Mouse (Mus musculus): ENCODE measurements around the gene 1700025G04Rik. TPM values are rescaled to one million over a fixed set of nuclear protein-coding genes. Genes with fewer than 3 reads are reported as not detected.

The 1700025G04Rik gene
- polyA plus RNA-seq, 1 experiment from 2014 or later = 27.7 TPM

DNA sequence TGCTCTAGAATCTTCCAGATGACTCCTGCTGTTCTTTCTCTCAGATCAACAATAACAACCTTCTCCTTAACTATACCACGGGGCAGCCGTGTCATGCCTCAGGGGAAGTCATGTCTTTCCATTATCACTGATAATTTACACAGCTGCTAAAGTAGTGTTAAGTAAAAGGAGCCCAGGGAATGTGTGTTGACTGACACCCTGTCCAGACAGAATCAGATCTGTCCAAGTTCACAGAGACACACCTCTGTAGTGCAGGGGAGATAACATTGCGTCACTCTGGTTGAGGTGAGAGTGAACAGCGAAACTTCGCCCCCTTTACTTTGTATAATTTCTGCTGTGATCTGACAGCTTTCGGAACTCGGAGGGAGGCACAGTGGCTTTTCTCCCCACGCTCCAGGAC is 149.9 kb downstream of the 1700025G04Rik start:
- Histone ChIP-seq H3K4me3 (no peak overlapping the region), H3K36me3 (no peaks in the 10 kb centered on the region), H3K27me3 (ENCODE audit: insufficient read depth, poor library complexity, severe bottlenecking) (no peaks in the 10 kb centered on the region), H3K9me3 (no peaks in the 10 kb centered on the region), H3K27ac (peak overlapping the region; percentile 43; the same call in 1 of the 2 replicates), H3K4me1 (replicated peaks) (peaks cover 43% of the 10 kb centered on the region)
- WGBS = 56% methylated on average over 8 of the region's 8 CpGs
- no peak for DNase-seq (ENCODE audit: low spot score)

DNA sequence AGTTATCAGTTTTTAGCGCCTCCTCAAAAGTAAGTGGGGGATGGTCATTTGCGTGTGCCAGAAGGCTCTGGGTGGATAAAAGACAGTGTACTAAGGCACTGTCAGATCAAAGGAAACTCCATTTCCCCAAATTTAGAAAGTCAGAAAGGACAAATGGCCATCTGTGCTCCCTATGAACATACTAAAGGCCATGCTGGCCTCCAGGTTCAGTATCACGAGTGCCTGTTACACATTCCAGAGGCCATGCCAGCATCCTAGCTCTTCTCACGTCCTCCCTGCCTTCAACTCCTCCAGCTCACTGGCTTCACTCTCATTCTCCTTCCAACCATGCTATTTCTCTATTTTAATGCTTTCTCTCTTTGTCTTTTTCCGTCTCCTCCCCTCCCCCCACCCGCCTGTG is 150.4 kb downstream of the 1700025G04Rik start:
- no peaks in the 10 kb centered on the region for H3K27me3 ChIP-seq (ENCODE audit: insufficient read depth, poor library complexity, severe bottlenecking)
- no peaks in the 10 kb centered on the region for H3K36me3 ChIP-seq
- H3K27ac ChIP-seq = peak overlapping the region; percentile 43; the same call in 1 of the 2 replicates
- DNase-seq (ENCODE audit: low spot score) = no peak
- 53% methylated on average over 6 of the region's 6 CpGs for WGBS
- H3K4me1 ChIP-seq (replicated peaks) = peaks cover 38% of the 10 kb centered on the region
- no peaks in the 10 kb centered on the region for H3K9me3 ChIP-seq
- no peak overlapping the region for H3K4me3 ChIP-seq

DNA sequence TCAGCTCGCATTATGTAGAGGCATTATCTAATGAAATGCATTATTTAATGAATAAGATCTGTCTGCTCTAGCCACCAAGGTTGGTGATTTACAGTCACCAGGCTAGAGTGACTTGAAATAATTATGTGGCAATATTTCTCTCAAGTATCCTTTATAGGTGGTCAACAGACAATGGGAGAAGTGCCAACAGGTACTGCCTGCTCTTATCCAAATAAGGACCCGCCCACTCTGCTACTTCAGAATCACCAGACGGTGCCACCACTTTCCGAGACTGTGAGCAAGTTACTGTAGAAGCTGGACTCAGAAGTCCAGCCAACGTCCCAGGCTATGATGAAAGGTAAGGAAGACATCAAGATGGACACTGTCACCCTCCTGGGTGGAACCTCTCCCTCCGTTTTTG is 156.3 kb downstream of the 1700025G04Rik start:
- no peaks in the 10 kb centered on the region for H3K36me3 ChIP-seq
- peaks cover 14% of the 10 kb centered on the region; the same call in 1 of the 2 replicates for H3K4me1 ChIP-seq (replicated peaks)
- no peaks in the 10 kb centered on the region for H3K27me3 ChIP-seq (ENCODE audit: insufficient read depth, poor library complexity, severe bottlenecking)
- no peak for DNase-seq (ENCODE audit: low spot score)
- 92% methylated on average over 6 of the region's 6 CpGs for WGBS
- H3K27ac ChIP-seq = no peak overlapping the region
- no peaks in the 10 kb centered on the region for H3K9me3 ChIP-seq
- H3K4me3 ChIP-seq = no peak overlapping the region

DNA sequence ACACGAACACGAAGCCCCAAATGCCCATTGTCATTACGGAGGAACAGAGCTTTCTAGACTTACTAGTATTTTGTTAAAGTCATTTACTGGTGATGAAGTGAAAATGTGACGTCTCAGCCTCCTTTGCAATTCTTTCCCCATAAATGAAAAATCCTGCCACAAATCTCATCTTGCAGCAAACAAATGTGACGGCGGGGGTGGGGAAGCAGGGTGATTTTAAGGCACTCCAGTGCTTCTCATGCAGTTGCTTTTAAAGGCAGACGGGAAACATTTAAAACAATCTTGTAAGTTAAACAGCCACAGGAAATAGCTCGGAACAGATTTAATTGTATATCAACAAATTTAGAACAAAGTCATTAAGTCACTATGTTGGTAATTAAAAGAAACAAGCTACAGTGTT is 163.1 kb downstream of the 1700025G04Rik start:
- H3K27me3 ChIP-seq (ENCODE audit: insufficient read depth, poor library complexity, severe bottlenecking) = no peaks in the 10 kb centered on the region
- DNase-seq (ENCODE audit: low spot score) = no peak
- no peak overlapping the region for H3K27ac ChIP-seq
- no peak overlapping the region for H3K4me3 ChIP-seq
- no peaks in the 10 kb centered on the region for H3K9me3 ChIP-seq
- no peaks in the 10 kb centered on the region for H3K36me3 ChIP-seq
- WGBS = 89% methylated on average over 8 of the region's 8 CpGs
- peaks cover 12% of the 10 kb centered on the region; the same call in 1 of the 2 replicates for H3K4me1 ChIP-seq (replicated peaks)

GRCm38 (mm10) chr1:151926141-151926540 is 163.8 kb downstream of the 1700025G04Rik start:
- 76% methylated on average over 4 of the region's 4 CpGs for WGBS
- Histone ChIP-seq H3K4me1 (replicated peaks) (peaks cover 12% of the 10 kb centered on the region; the same call in 1 of the 2 replicates), H3K9me3 (no peaks in the 10 kb centered on the region), H3K4me3 (no peak overlapping the region), H3K27me3 (ENCODE audit: insufficient read depth, poor library complexity, severe bottlenecking) (no peaks in the 10 kb centered on the region), H3K36me3 (no peaks in the 10 kb centered on the region), H3K27ac (no peak overlapping the region)
- DNase-seq (ENCODE audit: low spot score) = no peak

- Histone ChIP-seq H3K4me3 (no peak overlapping the region), H3K4me1 (replicated peaks) (peaks cover 12% of the 10 kb centered on the region; the same call in 1 of the 2 replicates), H3K27ac (no peak overlapping the region), H3K36me3 (no peaks in the 10 kb centered on the region), H3K9me3 (no peaks in the 10 kb centered on the region), H3K27me3 (ENCODE audit: insufficient read depth, poor library complexity, severe bottlenecking) (no peaks in the 10 kb centered on the region)
- 83% methylated on average over 7 of the region's 7 CpGs for WGBS
- no peak for DNase-seq (ENCODE audit: low spot score)
Measured at GRCm38 (mm10) chr1:151925738-151926137, 164.2 kb downstream of the 1700025G04Rik start.

DNA sequence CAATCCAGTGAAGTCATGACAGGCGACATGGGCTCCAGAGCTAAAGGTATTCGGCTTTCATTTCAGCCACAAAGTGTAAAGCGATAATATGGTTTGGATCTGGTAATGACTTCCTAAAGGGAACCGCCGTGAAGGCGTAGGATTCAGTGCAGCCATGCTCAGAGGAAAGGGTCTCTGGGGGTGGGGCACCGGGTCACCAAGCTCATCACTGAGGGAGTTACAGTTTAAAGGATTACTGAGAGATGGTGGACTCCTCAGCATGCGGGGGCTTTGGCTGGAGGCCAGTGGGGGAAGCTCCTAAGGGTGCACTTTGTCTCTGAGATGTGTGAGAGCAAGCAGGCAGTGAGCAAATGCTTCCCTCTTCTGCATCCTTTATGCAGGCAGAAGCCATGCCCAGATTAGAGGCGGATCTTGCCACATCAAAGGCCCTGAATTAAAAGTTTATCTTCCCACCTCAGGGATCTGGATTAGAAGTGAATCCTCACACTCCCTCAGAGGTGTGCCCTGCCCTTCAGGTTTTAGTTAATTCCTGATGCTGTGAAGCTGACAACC is 171.0 kb downstream of the 1700025G04Rik start:
- Histone ChIP-seq H3K4me1 (replicated peaks) (peaks cover 5% of the 10 kb centered on the region; the same call in 1 of the 2 replicates), H3K9me3 (no peaks in the 10 kb centered on the region), H3K27ac (no peak overlapping the region), H3K4me3 (no peak overlapping the region), H3K36me3 (no peaks in the 10 kb centered on the region), H3K27me3 (ENCODE audit: insufficient read depth, poor library complexity, severe bottlenecking) (no peaks in the 10 kb centered on the region)
- no peak for DNase-seq (ENCODE audit: low spot score)
- 78% methylated on average over 9 of the region's 9 CpGs for WGBS

DNA sequence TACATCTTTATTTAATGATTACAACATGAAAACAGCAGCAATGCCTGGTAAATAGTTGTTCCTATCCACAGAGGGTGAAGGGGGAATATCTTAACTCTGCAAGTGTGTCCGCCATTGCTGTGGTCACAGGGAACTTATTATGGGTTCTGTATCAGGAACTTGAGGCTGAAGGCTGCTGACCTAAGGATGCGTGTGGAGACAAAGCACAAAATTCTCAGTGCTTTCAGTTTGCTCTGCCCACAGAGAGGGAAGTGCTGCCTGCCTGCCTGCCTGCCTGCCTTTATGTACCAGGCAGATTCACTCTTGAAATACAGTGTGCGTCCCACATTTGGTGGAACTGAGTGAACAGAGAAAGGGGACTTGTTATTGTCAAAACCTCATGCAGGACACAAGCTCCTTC is 172.2 kb downstream of the 1700025G04Rik start:
- no peak overlapping the region for H3K27ac ChIP-seq
- WGBS = 91% methylated on average over 3 of the region's 3 CpGs
- DNase-seq (ENCODE audit: low spot score) = no peak

GRCm38 (mm10) chr1:151914494-151914893 is 175.4 kb downstream of the 1700025G04Rik start:
- Histone ChIP-seq H3K27me3 (ENCODE audit: insufficient read depth, poor library complexity, severe bottlenecking) (no peaks in the 10 kb centered on the region), H3K27ac (no peak overlapping the region), H3K36me3 (peaks cover 10% of the 10 kb centered on the region; the same call in 1 of the 2 replicates), H3K9me3 (no peaks in the 10 kb centered on the region), H3K4me3 (no peak overlapping the region), H3K4me1 (replicated peaks) (peaks cover 11% of the 10 kb centered on the region; the same call in 1 of the 2 replicates)
- WGBS = 94% methylated on average over 9 of the region's 9 CpGs
- DNase-seq (ENCODE audit: low spot score) = no peak

More for the DNA sequence above, 172.2 kb downstream of the 1700025G04Rik start:
- Histone ChIP-seq H3K9me3 (no peaks in the 10 kb centered on the region), H3K27me3 (ENCODE audit: insufficient read depth, poor library complexity, severe bottlenecking) (no peaks in the 10 kb centered on the region), H3K36me3 (no peaks in the 10 kb centered on the region), H3K4me1 (replicated peaks) (peaks cover 5% of the 10 kb centered on the region; the same call in 1 of the 2 replicates), H3K4me3 (no peak overlapping the region)

- Histone ChIP-seq H3K4me3 (no peak overlapping the region), H3K9me3 (0 out of 2 replicates have a peak, but pooled peaks cover 4% of the 10 kb centered on the region), H3K27me3 (ENCODE audit: insufficient read depth, poor library complexity, severe bottlenecking) (no peaks in the 10 kb centered on the region), H3K4me1 (replicated peaks) (0 out of 2 replicates have a peak, but pooled peaks cover 2% of the 10 kb centered on the region), H3K27ac (no peak overlapping the region), H3K36me3 (peaks cover 18% of the 10 kb centered on the region; the same call in 1 of the 2 replicates)
- 84% methylated on average over 4 of the region's 4 CpGs for WGBS
- no peak for DNase-seq (ENCODE audit: low spot score)
Measured at GRCm38 (mm10) chr1:151907014-151907413, 182.9 kb downstream of the 1700025G04Rik start.

DNA sequence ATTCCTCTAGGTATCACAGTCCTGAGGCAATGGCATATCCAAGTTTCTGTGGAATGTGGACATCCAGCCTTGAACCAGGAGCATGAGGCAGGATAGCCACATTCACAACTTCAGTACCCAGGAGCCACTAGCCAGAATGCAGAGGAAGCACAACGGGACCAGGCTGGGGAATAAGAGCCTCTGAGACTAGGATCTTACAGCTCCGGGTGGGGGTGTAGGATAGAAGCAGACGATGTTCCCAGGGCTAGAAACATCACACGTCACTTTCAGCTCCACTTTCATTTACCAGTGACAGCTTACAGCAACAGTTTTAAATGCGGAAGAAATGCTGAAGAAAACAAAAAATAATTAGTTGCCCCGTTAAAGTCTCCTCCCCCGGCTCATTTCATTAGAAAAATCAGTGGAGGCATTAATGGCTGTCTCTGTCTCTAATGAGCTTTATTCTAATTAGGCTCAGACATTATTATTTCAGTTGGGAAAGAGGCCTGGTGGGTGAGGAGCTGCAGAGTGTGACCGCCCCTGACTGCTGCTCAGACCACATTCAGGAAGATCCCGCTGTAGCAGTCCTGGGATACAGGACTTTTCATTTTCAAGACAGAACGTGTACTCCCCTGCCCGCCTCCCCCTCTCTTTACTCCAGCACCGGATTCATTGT is 189.1 kb downstream of the 1700025G04Rik start:
- Histone ChIP-seq H3K9me3 (no peaks in the 10 kb centered on the region), H3K36me3 (no peaks in the 10 kb centered on the region), H3K4me1 (replicated peaks) (peaks cover 20% of the 10 kb centered on the region), H3K27ac (no peak overlapping the region), H3K27me3 (ENCODE audit: insufficient read depth, poor library complexity, severe bottlenecking) (no peaks in the 10 kb centered on the region), H3K4me3 (no peak overlapping the region)
- 73% methylated on average over 12 of the region's 12 CpGs for WGBS
- no peak for DNase-seq (ENCODE audit: low spot score)

DNA sequence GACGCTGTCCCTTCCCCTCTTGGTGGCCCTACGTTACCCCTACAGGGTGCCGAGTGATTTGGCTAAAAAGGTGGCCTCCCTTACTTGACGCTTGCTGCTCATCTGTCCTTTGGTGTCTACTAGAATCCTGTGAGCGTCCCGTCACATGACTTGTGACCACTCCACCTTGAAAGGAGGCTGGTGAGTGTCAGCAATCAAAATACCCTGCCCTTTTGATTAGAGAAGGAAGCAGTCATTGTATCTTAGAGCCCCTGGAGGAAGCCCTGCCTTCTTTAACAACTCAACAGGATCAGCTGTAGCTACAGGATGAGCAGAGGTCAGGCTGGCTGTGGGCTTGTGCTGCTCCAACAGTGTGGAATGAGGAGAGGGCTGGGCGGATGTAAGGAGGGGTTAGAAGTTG is 190.0 kb downstream of the 1700025G04Rik start:
- Histone ChIP-seq H3K36me3 (no peaks in the 10 kb centered on the region), H3K4me3 (no peak overlapping the region), H3K4me1 (replicated peaks) (peaks cover 20% of the 10 kb centered on the region), H3K9me3 (no peaks in the 10 kb centered on the region), H3K27me3 (ENCODE audit: insufficient read depth, poor library complexity, severe bottlenecking) (no peaks in the 10 kb centered on the region), H3K27ac (no peak overlapping the region)
- 72% methylated on average over 7 of the region's 7 CpGs for WGBS
- DNase-seq (ENCODE audit: low spot score) = no peak

DNA sequence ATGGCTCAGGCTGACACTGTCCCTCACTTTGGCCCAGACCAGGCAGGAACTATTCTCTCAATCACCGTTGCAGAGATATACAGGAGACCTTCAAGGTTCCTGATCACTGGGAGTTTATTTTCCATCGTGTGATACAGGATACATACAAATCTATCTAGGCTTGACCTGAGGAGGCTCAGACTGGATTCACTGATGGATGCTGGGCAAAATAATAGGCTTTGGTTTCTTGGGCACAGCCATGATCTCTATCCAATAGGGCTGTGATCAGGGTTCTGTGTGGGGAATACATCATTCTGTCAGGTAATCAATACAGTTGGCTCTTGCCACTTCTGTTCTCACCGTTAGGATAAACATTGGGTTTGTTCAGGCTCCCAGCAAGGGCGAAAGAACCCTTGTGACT is 194.5 kb downstream of the 1700025G04Rik start:
- WGBS = 81% methylated on average over 4 of the region's 4 CpGs
- no peak overlapping the region for H3K27ac ChIP-seq
- H3K4me3 ChIP-seq = no peak overlapping the region
- peaks cover 21% of the 10 kb centered on the region for H3K36me3 ChIP-seq
- peaks cover 16% of the 10 kb centered on the region; the same call in 1 of the 2 replicates for H3K4me1 ChIP-seq (replicated peaks)
- H3K27me3 ChIP-seq (ENCODE audit: insufficient read depth, poor library complexity, severe bottlenecking) = no peaks in the 10 kb centered on the region
- H3K9me3 ChIP-seq = no peaks in the 10 kb centered on the region
- no peak for DNase-seq (ENCODE audit: low spot score)

All from hindbrain, embryonic 10.5 days (tissue).